Mouse (Mus musculus): ENCODE data around the gene Galnt14.

GRCm38 (mm10) chr17:73671921-73672320 is 38.3 kb downstream of the Galnt14 start:
- no peak for TF ChIP-seq POLR2A (IDR thresholded peaks at IDR 0.05; ENCODE audit: borderline replicate concordance, insufficient read depth, low read length)
- no peak for TF ChIP-seq CTCF (IDR thresholded peaks at IDR 0.05; ENCODE audit: borderline replicate concordance, insufficient read depth, low read depth, low read length)

Measured in cerebellum, adult 2 months (tissue).